Mouse (Mus musculus) spleen, adult 2 months (tissue): Measurements from ENCODE around the gene Sh3rf1.

Experiments
- CTCF ChIP-seq: fragments of 200-500 bp; IDR thresholded peaks from 2 replicates; pipeline ENCODE4 v1.5.1; 2011; ENCODE audit warnings: mild to moderate bottlenecking, inconsistent platforms; ENCODE audit not compliant: insufficient read depth, insufficient read length, insufficient replicate concordance; ENCODE audit errors: extremely low read depth
- POLR2A ChIP-seq: fragments of 200-500 bp; IDR thresholded peaks from 2 replicates; pipeline ENCODE4 v1.6.1; 2011; ENCODE audit warnings: low read depth, low read length, inconsistent platforms

DNA sequence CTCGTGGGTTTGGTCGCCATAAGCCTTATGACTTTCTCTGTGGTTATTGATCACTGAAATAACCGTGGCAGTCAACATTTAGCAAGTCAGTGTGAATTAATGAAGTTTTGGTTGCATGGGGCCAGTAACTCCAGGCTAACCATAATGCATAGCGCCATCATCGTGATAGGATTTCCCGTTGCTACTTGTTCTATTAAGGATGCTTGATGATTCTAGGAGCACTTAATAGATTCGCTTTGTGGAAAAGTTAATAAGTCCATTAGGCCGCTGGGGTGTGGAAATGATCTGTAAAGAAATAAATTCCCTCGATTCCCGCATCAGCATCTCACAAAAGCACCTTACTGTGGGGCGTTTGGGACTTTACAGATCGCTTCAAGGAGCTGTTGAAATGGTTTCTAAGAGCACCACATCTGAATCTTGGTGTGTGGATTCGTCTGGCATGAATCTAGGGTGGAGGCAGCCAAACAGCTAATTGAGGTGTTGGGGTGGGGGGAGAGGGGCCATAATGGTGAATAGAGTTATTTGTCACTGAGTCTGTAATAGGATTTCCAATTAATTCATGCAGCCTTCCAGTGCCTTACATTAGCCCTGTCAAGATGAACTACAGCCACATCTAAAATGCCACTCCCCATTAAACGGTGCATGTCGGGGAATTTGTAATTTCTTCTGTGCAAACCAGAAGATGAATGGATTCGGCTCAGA, 101.5 kb downstream of the Sh3rf1 start:
- TF ChIP-seq POLR2A: no peak
- TF ChIP-seq CTCF: no peak
